Mouse (Mus musculus) embryonic facial prominence, embryonic 15.5 days (tissue): ENCODE results near the gene 9130008F23Rik. TPM values are rescaled to one million over a fixed set of nuclear protein-coding genes. Genes with fewer than 3 reads are reported as not detected.

Source experiments
- polyA plus RNA-seq: library from polyadenylated mRNA; unstranded; fragments of >200 nt; fragmentation: Nextera tagmentation; extraction: Ambion mirVana; gene quantifications from 2 replicates; pipeline ENCODE4 v1.2.1, GENCODE M21; 2015

9130008F23Rik gene
- polyA plus RNA-seq, 1 experiment from 2014 or later = 2.2 TPM

Other genes starting within 250 kb of the 9130008F23Rik start
- not detected in 2 replicates for gene Esp3, start 248.5 kb downstream of the 9130008F23Rik start, polyA plus RNA-seq
- not detected in 2 replicates for gene Esp1, start 153.4 kb downstream of the 9130008F23Rik start, polyA plus RNA-seq
- gene Crisp2, start 73.6 kb downstream of the 9130008F23Rik start, polyA plus RNA-seq = 0.12 TPM in 1 of 2 replicates, not detected in the other
- gene Rhag, start 69.4 kb downstream of the 9130008F23Rik start, polyA plus RNA-seq = 0.13 and 0.35 TPM in 2 replicates
- 0.45 and 1.7 TPM in 2 replicates for gene Glyatl3, start 33.8 kb upstream of the 9130008F23Rik start, polyA plus RNA-seq
- gene Mut, start 54.1 kb upstream of the 9130008F23Rik start, polyA plus RNA-seq = 31.8 and 32.2 TPM in 2 replicates
- 19.5 and 21.0 TPM in 2 replicates for gene Cenpq, start 54.5 kb upstream of the 9130008F23Rik start, polyA plus RNA-seq